8 mouse cellular contexts compared by ENCODE assay signal in genomic region chr14:118436791-118437155, GRCm38 (mm10).
DNase-seq lines count a peak whose midpoint lies in the region; ATAC-seq and TF ChIP-seq lines count a peak whose summit lies in the region.

No protein-coding gene starts in this region.

- no peaks in the 10 kb centered on the region for H3K36me3 ChIP-seq in lung, embryonic 15.5 days
- no peaks in the 10 kb centered on the region for H3K36me3 ChIP-seq in intestine, postnatal 0 days (ENCODE audit: control insufficient read depth, insufficient read depth)
- no peaks in the 10 kb centered on the region for H3K36me3 ChIP-seq in liver, embryonic 14.5 days (replicated peaks; ENCODE audit: control insufficient read depth, insufficient read depth, low read depth)

- no peak overlapping the region for H3K27ac ChIP-seq in lung, embryonic 15.5 days
- H3K27ac ChIP-seq in brown adipose tissue, adult 24 weeks (replicated peaks; ENCODE audit: low read depth, low read length), result no peak overlapping the region
- H3K27ac ChIP-seq in intestine, postnatal 0 days (ENCODE audit: low read depth, low read length), result no peak overlapping the region
- H3K27ac ChIP-seq in liver, embryonic 14.5 days, result no peak overlapping the region

- peak overlapping the region; percentile 88 for H3K4me2 ChIP-seq in lung, embryonic 15.5 days
- H3K4me2 ChIP-seq in intestine, postnatal 0 days (replicated peaks; ENCODE audit: low read depth), result peak overlapping the region; percentile 59
- H3K4me2 ChIP-seq in liver, embryonic 14.5 days (ENCODE audit: low read depth), result peak overlapping the region; percentile 25

- H3K27me3 ChIP-seq in lung, embryonic 15.5 days, result peaks cover 86% of the 10 kb centered on the region
- H3K27me3 ChIP-seq in intestine, postnatal 0 days (replicated peaks; ENCODE audit: control insufficient read depth, insufficient read depth, low read length), result peaks cover 67% of the 10 kb centered on the region
- H3K27me3 ChIP-seq in liver, embryonic 14.5 days (ENCODE audit: control insufficient read depth, insufficient read depth, low read length), result peaks cover 47% of the 10 kb centered on the region

- WGBS in lung, embryonic 15.5 days, result 0% methylated on average over 31 of the region's 31 CpGs
- WGBS in intestine, postnatal 0 days, result under 1% methylated on average over 31 of the region's 31 CpGs
- WGBS in liver, embryonic 14.5 days (ENCODE audit: insufficient replicate concordance), result 0% methylated on average over 27 of the region's 31 CpGs

- TF ChIP-seq CTCF in intestine, postnatal 0 days (IDR thresholded peaks at IDR 0.05; ENCODE audit: low read depth), result peak; percentile 43
- TF ChIP-seq CTCF in liver, embryonic 14.5 days (IDR thresholded peaks at IDR 0.05; ENCODE audit: low read depth), result no peak

- H3K9me3 ChIP-seq in lung, embryonic 15.5 days, result no peaks in the 10 kb centered on the region
- H3K9me3 ChIP-seq in intestine, postnatal 0 days (ENCODE audit: control insufficient read depth), result no peaks in the 10 kb centered on the region
- H3K9me3 ChIP-seq in liver, embryonic 14.5 days (ENCODE audit: control insufficient read depth, low read length), result no peaks in the 10 kb centered on the region

- DNase-seq in lung, postnatal 10 days, result no peak
- DNase-seq in frontal cortex, postnatal 10 days (ENCODE audit: low spot score in 2 of 2), result peak; percentile 21 to 41
- DNase-seq in liver, embryonic 14.5 days (ENCODE audit: low read depth in 3 of 3, low spot score in 3 of 3), result no peak
- DNase-seq in right cerebral cortex, postnatal 14 days, result peak; percentile 43
- no peak for DNase-seq in adipocyte (ENCODE audit: low spot score)

- peak overlapping the region; percentile 43 for H3K4me3 ChIP-seq in lung, embryonic 15.5 days
- 0 out of 2 replicates have a peak overlapping the region, but pooled peaks have one; percentile 23 for H3K4me3 ChIP-seq in brown adipose tissue, adult 24 weeks (ENCODE audit: insufficient read depth, low read depth, low read length)
- peak overlapping the region; percentile 38 for H3K4me3 ChIP-seq in intestine, postnatal 0 days (ENCODE audit: low read depth, low read length)
- H3K4me3 ChIP-seq in liver, embryonic 14.5 days (ENCODE audit: insufficient read depth in 1 of 2, low read depth in 2 of 2, low read length in 2 of 2), result no peak overlapping the region

- TF ChIP-seq EP300 in liver, embryonic 14.5 days (IDR thresholded peaks at IDR 0.05; ENCODE audit: low read depth), result no peak

- H3K9ac ChIP-seq in lung, embryonic 15.5 days, result peak overlapping the region; percentile 19; the same call in 1 of the 2 replicates
- H3K9ac ChIP-seq in intestine, postnatal 0 days (ENCODE audit: low read depth, low read length), result no peak overlapping the region
- H3K9ac ChIP-seq in liver, embryonic 14.5 days (replicated peaks), result no peak overlapping the region

- ATAC-seq in lung, embryonic 15.5 days (ENCODE audit: borderline replicate concordance, extremely low read depth, low FRiP score, low TSS enrichment), result peak; percentile 67; the same call in 1 of the 2 replicates
- ATAC-seq in intestine, postnatal 0 days, result no peak; the same call in 1 of the 2 replicates
- ATAC-seq in liver, embryonic 14.5 days (ENCODE audit: insufficient read depth), result no peak

- H3K4me1 ChIP-seq in lung, embryonic 15.5 days, result peaks cover 15% of the 10 kb centered on the region
- no peaks in the 10 kb centered on the region for H3K4me1 ChIP-seq in brown adipose tissue, adult 24 weeks (ENCODE audit: control insufficient read depth, insufficient read depth, insufficient read length, low read length)
- 0 out of 2 replicates have a peak, but pooled peaks cover 6% of the 10 kb centered on the region for H3K4me1 ChIP-seq in intestine, postnatal 0 days (replicated peaks; ENCODE audit: control insufficient read depth, insufficient read depth, low read length)
- H3K4me1 ChIP-seq in liver, embryonic 14.5 days (replicated peaks; ENCODE audit: control insufficient read depth in 2 of 2, insufficient read depth in 2 of 2, low read length in 1 of 2), result no peaks in the 10 kb centered on the region

Comparison
In these comparisons a context has a peak if more than half of its experiments do, and no peak if none do; other contexts are left out.
1. H3K4me2 ChIP-seq: peak in every context shown above with its lines; median percentile 88 in lung, embryonic 15.5 days; 59 in intestine, postnatal 0 days; 25 in liver, embryonic 14.5 days.
2. H3K4me3 ChIP-seq: peak in lung, embryonic 15.5 days (single experiment), brown adipose tissue, adult 24 weeks (single experiment) and intestine, postnatal 0 days (single experiment); none in liver, embryonic 14.5 days (0 of 2).
3. DNase-seq: peak in frontal cortex, postnatal 10 days (2 of 2) and right cerebral cortex, postnatal 14 days (single experiment); none in lung, postnatal 10 days (single experiment), liver, embryonic 14.5 days (0 of 3) and adipocyte (single experiment).